In genomic region chr16:21333223-21333951, GRCm38 (mm10) we compare ENCODE assay signal across 8 mouse cellular contexts.
DNase-seq lines count a peak whose midpoint lies in the region; ATAC-seq lines count a peak whose summit lies in the region.

No protein-coding gene starts in this region.

- H3K9ac ChIP-seq in intestine, embryonic 16.5 days (ENCODE audit: low read depth, low read length), result peak overlapping the region; percentile 91

- 1% methylated on average over 44 of the region's 44 CpGs for WGBS in intestine, embryonic 16.5 days

- H3K4me3 ChIP-seq in intestine, embryonic 16.5 days (ENCODE audit: low read length), result peak overlapping the region; percentile 80

- no peaks in the 10 kb centered on the region for H3K27me3 ChIP-seq in intestine, embryonic 16.5 days (replicated peaks; ENCODE audit: control insufficient read depth, insufficient read depth, low read length)

- H3K36me3 ChIP-seq in intestine, embryonic 16.5 days (ENCODE audit: control insufficient read depth, insufficient read depth, low read length), result no peaks in the 10 kb centered on the region

- H3K4me2 ChIP-seq in intestine, embryonic 16.5 days (ENCODE audit: low read depth, low read length), result peak overlapping the region; percentile 91

- intact Hi-C loops in left cerebral cortex, postnatal 25 days (cut with DNase I), result loop anchor here (1.0 to 5.0 kb wide), 5 partner anchors 59 to 128 kb away; no protein-coding TSS in a partner anchor

- H3K27ac ChIP-seq in intestine, embryonic 16.5 days (ENCODE audit: low read length), result peak overlapping the region; percentile 96

- ATAC-seq in intestine, embryonic 16.5 days, result peak; percentile 94

- peak; percentile 85 for DNase-seq in adrenal gland, adult 8-10 months
- DNase-seq in embryo, embryonic 9.5 days (ENCODE audit: extremely low spot score), result peak; percentile 90
- peak; percentile 90 to 91 for DNase-seq in gastrocnemius, postnatal 4 days (ENCODE audit: low spot score in 2 of 2)
- peak; percentile 92 to 94 for DNase-seq in left cerebral cortex, postnatal 25 days (ENCODE audit: low spot score in 2 of 2)
- DNase-seq in mesoderm, embryonic 11.5 days (ENCODE audit: low read depth, low spot score), result peak; percentile 92
- peak; percentile 94 for DNase-seq in right cerebral cortex, postnatal 25 days
- DNase-seq in urinary bladder, postnatal 36 days (ENCODE audit: low spot score in 2 of 2), result peak; percentile 90 to 93

- peaks cover 10% of the 10 kb centered on the region for H3K4me1 ChIP-seq in intestine, embryonic 16.5 days (ENCODE audit: control insufficient read depth, insufficient read depth, low read length)

- no peaks in the 10 kb centered on the region for H3K9me3 ChIP-seq in intestine, embryonic 16.5 days (ENCODE audit: control insufficient read depth, low read length)

Comparison
In these comparisons a context has a peak if more than half of its experiments do, and no peak if none do; other contexts are left out.
1. Peak in every context shown above with its lines: DNase-seq, ATAC-seq, H3K4me3 ChIP-seq and H3K27ac ChIP-seq.